Mouse (Mus musculus): ENCODE measurements at regions not wholly inside any gene's neighbourhood (a gene's known extent, or its start where the extent isn't known, plus 50 kb on each side); places are given as distances from the start of the nearest gene placed in this dataset.

- no peak for DNase-seq (ENCODE audit: extremely low read depth, low read depth)
Measured at GRCm38 (mm10) chr11:64916783-64917182, 62.1 kb upstream of the Elac2 start.

- DNase-seq (ENCODE audit: extremely low read depth, low read depth), result no peak
Measured at GRCm38 (mm10) chr11:64917301-64917700, 61.5 kb upstream of the Elac2 start.

GRCm38 (mm10) chr11:64924989-64925388 lies 53.8 kb upstream of the Elac2 start:
- no peak for DNase-seq (ENCODE audit: extremely low read depth, low read depth)

DNA sequence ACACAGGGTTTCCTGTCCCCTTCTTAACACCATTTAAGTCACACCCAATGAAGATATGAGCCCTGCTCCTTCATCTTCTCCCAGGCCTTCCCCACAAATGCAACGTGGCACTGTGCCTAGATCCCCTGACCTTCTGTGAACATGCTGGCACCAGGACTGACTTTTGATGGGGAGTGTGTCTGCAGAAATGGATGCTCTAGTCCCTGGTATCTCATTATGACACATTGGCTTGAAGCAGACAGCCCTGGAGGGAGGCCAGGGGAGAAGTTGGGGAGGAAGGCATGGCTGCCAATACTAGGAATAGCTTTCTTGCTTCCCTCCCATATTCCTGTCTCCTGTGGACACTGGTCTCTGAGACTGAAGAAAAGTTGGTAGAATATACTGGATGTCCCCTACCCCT lies 52.9 kb upstream of the Elac2 start:
- no peak for DNase-seq (ENCODE audit: extremely low read depth, low read depth)
